Mouse (Mus musculus): ENCODE results near the gene Gm32742. TPM values are rescaled to one million over a fixed set of nuclear protein-coding genes. Genes with fewer than 3 reads are reported as not detected.
A peak's percentile ranks its signal among the peaks of the same experiment; 100 is the strongest.

The Gm32742 gene
- polyA plus RNA-seq, 1 experiment from 2014 or later, result 0.03 TPM

DNA sequence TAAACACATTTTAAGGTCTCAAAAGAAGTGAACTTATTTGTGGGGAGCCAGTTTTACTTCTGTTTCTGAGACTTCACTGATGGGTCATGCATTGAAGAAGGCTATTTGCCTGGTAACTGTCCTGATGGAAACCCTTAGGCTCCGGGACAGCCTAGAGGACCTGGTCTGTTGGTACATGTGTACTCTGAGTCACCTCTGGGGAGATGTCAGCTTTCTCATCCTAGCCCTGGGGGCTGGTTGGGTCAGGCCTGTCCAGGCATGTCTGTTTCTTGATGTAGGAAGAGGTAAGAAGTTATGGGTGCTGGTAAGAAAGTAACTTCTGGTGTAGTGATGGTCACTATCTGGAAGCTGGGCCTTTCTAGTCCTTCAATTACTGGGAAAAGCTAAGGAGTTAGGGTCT lies 10.4 kb upstream of the Gm32742 start:
- Histone ChIP-seq H3K36me3 (no peaks in the 10 kb centered on the region), H3K4me3 (no peak overlapping the region), H3K27me3 (ENCODE audit: insufficient read depth, poor library complexity, severe bottlenecking) (no peaks in the 10 kb centered on the region), H3K27ac (no peak overlapping the region), H3K4me1 (replicated peaks) (no peaks in the 10 kb centered on the region), H3K9me3 (no peaks in the 10 kb centered on the region)
- DNase-seq (ENCODE audit: low spot score), result no peak
- WGBS, result 93% methylated on average over 1 of the region's 1 CpGs

DNA sequence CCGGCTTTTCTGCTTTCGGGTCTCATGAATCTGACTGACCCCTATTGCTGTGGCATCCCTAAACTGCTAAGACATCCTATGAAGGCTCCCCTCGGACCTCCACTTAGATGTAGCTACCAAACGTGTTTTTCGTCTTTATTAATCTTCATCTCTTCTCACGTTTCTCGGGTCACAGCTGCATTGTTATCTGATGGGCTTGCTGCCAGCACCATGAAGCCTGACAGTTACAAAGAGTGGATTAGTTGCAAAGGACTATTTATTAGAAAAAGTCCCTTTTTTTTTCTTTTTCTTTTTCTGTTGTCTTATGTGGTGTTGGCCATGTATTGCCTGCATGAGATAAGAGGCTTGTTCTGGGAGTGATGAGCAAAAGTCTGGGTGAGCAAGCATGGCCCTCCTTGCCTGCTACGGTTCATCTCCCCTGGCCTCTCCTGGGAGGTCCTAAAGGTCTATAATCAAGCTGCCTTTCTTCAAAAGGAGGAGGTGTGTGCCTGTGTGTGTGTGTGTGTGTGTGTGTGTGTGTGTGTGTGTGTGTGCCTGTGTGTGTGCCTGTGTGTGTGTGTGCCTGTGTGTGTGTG lies 9.7 kb upstream of the Gm32742 start:
- DNase-seq (ENCODE audit: low spot score), result no peak
- Histone ChIP-seq H3K27ac (no peak overlapping the region), H3K4me1 (replicated peaks) (no peaks in the 10 kb centered on the region), H3K9me3 (no peaks in the 10 kb centered on the region), H3K4me3 (no peak overlapping the region), H3K27me3 (ENCODE audit: insufficient read depth, poor library complexity, severe bottlenecking) (no peaks in the 10 kb centered on the region), H3K36me3 (no peaks in the 10 kb centered on the region)
- 73% methylated on average over 8 of the region's 8 CpGs for WGBS

DNA sequence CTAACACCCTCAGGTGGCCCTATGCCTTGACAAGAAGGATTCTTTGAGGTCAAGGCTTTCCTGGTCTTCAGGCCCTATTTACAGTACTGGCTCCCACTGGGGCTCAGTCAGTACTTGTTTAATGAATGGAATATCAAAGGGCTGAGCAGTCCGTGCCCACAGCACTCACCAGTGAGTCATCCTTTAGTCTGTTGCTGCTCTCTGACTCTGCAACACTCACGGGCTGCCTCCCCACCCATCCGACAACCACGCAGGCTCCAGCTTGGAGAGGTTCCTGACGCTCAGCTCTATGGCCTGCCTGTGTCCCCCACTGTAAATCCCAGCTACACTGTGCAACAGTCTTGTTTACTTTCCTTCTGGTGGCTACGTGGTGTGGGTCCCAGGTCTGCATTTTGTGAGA lies 5.0 kb upstream of the Gm32742 start:
- 77% methylated on average over 6 of the region's 6 CpGs for WGBS
- H3K27ac ChIP-seq, result no peak overlapping the region
- no peak for DNase-seq (ENCODE audit: low spot score)
- no peaks in the 10 kb centered on the region for H3K27me3 ChIP-seq (ENCODE audit: insufficient read depth, poor library complexity, severe bottlenecking)
- H3K36me3 ChIP-seq, result no peaks in the 10 kb centered on the region
- H3K4me1 ChIP-seq (replicated peaks), result peaks cover 3% of the 10 kb centered on the region
- H3K9me3 ChIP-seq, result no peaks in the 10 kb centered on the region
- no peak overlapping the region for H3K4me3 ChIP-seq

DNA sequence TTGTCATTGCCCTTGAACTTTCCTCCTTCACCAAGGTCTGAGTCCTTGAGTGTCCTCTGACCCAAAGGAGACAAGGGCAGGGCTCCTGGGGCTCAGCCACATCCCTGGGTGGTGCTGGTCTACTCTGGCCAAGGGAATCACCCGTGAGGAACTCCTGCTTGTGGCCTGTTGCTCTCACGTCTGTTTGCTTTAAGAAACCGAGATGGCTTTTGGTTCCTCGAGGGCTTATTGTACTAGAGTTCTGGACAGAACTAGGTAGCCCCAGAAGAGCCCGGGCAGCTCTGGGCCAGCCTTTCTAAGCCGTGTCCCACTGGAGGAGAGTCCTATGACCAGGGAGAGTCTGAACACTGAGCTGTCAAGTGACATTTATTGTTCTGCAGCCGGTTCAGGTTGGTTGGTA lies 3.8 kb upstream of the Gm32742 start:
- Histone ChIP-seq H3K4me3 (no peak overlapping the region), H3K4me1 (replicated peaks) (peaks cover 3% of the 10 kb centered on the region), H3K27ac (no peak overlapping the region), H3K27me3 (ENCODE audit: insufficient read depth, poor library complexity, severe bottlenecking) (no peaks in the 10 kb centered on the region), H3K36me3 (no peaks in the 10 kb centered on the region), H3K9me3 (no peaks in the 10 kb centered on the region)
- 84% methylated on average over 7 of the region's 7 CpGs for WGBS
- DNase-seq (ENCODE audit: low spot score), result no peak

GRCm38 (mm10) chr9:51168698-51169097 lies 3.4 kb upstream of the Gm32742 start:
- peaks cover 3% of the 10 kb centered on the region for H3K4me1 ChIP-seq (replicated peaks)
- WGBS, result 74% methylated on average over 5 of the region's 5 CpGs
- H3K27ac ChIP-seq, result no peak overlapping the region
- no peaks in the 10 kb centered on the region for H3K9me3 ChIP-seq
- no peak overlapping the region for H3K4me3 ChIP-seq
- no peaks in the 10 kb centered on the region for H3K27me3 ChIP-seq (ENCODE audit: insufficient read depth, poor library complexity, severe bottlenecking)
- no peaks in the 10 kb centered on the region for H3K36me3 ChIP-seq
- no peak for DNase-seq (ENCODE audit: low spot score)

GRCm38 (mm10) chr9:51167954-51168353 lies 2.6 kb upstream of the Gm32742 start:
- peaks cover 3% of the 10 kb centered on the region for H3K4me1 ChIP-seq (replicated peaks)
- H3K27ac ChIP-seq, result no peak overlapping the region
- 63% methylated on average over 11 of the region's 11 CpGs for WGBS
- H3K27me3 ChIP-seq (ENCODE audit: insufficient read depth, poor library complexity, severe bottlenecking), result no peaks in the 10 kb centered on the region
- no peaks in the 10 kb centered on the region for H3K36me3 ChIP-seq
- H3K4me3 ChIP-seq, result no peak overlapping the region
- H3K9me3 ChIP-seq, result no peaks in the 10 kb centered on the region
- DNase-seq (ENCODE audit: low spot score), result no peak

GRCm38 (mm10) chr9:51163989-51164388 lies 1.3 kb downstream of the Gm32742 start:
- DNase-seq (ENCODE audit: low spot score), result no peak
- Histone ChIP-seq H3K9me3 (no peaks in the 10 kb centered on the region), H3K4me1 (replicated peaks) (peaks cover 3% of the 10 kb centered on the region), H3K27ac (no peak overlapping the region), H3K4me3 (no peak overlapping the region), H3K36me3 (no peaks in the 10 kb centered on the region), H3K27me3 (ENCODE audit: insufficient read depth, poor library complexity, severe bottlenecking) (peaks cover 12% of the 10 kb centered on the region; the same call in 1 of the 2 replicates)
- 88% methylated on average over 5 of the region's 5 CpGs for WGBS

GRCm38 (mm10) chr9:51161771-51162388 lies 3.4 kb downstream of the Gm32742 start:
- Histone ChIP-seq H3K27ac (no peak overlapping the region), H3K4me1 (replicated peaks) (no peaks in the 10 kb centered on the region), H3K9me3 (no peaks in the 10 kb centered on the region), H3K4me3 (no peak overlapping the region), H3K27me3 (ENCODE audit: insufficient read depth, poor library complexity, severe bottlenecking) (peaks cover 12% of the 10 kb centered on the region; the same call in 1 of the 2 replicates), H3K36me3 (no peaks in the 10 kb centered on the region)
- 27% methylated on average over 4 of the region's 4 CpGs for WGBS
- DNase-seq (ENCODE audit: low spot score), result peak; percentile 80

DNA sequence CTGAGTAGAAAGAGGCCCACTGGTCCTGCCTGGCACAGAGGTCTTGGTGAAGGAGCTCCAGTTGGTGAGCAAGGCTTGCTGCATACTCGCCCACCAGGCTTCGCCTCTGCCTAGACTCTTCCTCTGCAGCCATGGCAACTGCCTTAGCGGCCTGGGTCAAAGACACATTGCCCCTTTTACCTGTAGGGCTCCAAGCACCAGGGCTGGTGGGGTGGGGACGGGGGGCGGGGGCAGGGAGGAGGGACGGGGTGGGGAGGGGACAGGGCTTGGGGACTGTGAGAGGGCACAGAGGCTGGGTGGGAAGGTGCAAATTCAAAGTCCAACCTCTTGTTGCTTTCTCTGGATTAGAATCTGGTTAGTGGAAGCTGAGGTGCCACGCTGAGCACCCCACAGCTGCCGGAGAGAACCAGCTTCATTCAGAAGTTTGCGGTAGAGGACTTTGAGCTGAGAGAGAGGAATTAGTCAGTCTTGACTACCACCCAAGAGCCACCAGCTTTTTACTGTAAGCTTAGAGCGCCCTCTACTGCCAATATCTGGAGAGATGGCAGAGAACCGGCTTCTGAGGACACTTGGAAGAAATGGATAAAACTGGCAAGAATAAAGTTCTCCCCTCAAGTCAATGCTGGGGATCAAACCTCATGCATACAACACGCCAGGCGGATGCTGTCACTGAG lies 13.1 kb downstream of the Gm32742 start:
- Histone ChIP-seq H3K36me3 (no peaks in the 10 kb centered on the region), H3K4me3 (peak overlapping the region; percentile 21; the same call in 1 of the 2 replicates), H3K9me3 (no peaks in the 10 kb centered on the region), H3K27me3 (ENCODE audit: insufficient read depth, poor library complexity, severe bottlenecking) (no peaks in the 10 kb centered on the region; the same call in 1 of the 2 replicates), H3K4me1 (replicated peaks) (peaks cover 9% of the 10 kb centered on the region), H3K27ac (0 out of 2 replicates have a peak overlapping the region, but pooled peaks have one; percentile 2)
- DNase-seq (ENCODE audit: low spot score), result peak; percentile 72
- WGBS, result 19% methylated on average over 13 of the region's 13 CpGs

DNA sequence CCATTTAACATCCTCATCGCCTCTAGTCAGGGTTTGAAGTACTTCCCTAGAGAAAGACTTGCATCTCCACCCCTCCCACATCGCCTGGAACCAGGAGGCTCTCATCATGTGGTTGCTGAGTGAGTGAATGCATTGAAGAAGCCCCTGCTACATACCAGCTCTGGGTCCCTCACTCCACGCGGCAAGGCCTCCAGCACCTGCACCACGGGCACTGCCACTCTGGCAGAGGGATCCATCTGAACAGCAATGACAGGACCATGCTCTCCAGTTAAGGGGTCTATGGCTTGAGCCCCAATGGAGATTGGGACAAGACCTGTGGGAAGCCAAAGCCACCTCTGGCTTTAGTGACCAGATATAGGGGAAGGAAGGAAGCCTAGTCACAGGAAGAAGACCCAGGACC lies 18.0 kb downstream of the Gm32742 start:
- Histone ChIP-seq H3K36me3 (no peaks in the 10 kb centered on the region), H3K27ac (no peak overlapping the region), H3K4me3 (no peak overlapping the region), H3K9me3 (no peaks in the 10 kb centered on the region), H3K27me3 (ENCODE audit: insufficient read depth, poor library complexity, severe bottlenecking) (no peaks in the 10 kb centered on the region; the same call in 1 of the 2 replicates), H3K4me1 (replicated peaks) (peaks cover 8% of the 10 kb centered on the region)
- WGBS, result 88% methylated on average over 5 of the region's 5 CpGs
- no peak for DNase-seq (ENCODE audit: low spot score)

GRCm38 (mm10) chr9:51146496-51146895 lies 18.8 kb downstream of the Gm32742 start:
- no peak overlapping the region for H3K4me3 ChIP-seq
- H3K4me1 ChIP-seq (replicated peaks), result 0 out of 2 replicates have a peak, but pooled peaks cover 2% of the 10 kb centered on the region
- no peaks in the 10 kb centered on the region; the same call in 1 of the 2 replicates for H3K27me3 ChIP-seq (ENCODE audit: insufficient read depth, poor library complexity, severe bottlenecking)
- no peaks in the 10 kb centered on the region for H3K36me3 ChIP-seq
- H3K9me3 ChIP-seq, result no peaks in the 10 kb centered on the region
- WGBS, result 92% methylated on average over 4 of the region's 4 CpGs
- DNase-seq (ENCODE audit: low spot score), result no peak
- no peak overlapping the region for H3K27ac ChIP-seq

GRCm38 (mm10) chr9:51144218-51144617 lies 21.1 kb downstream of the Gm32742 start:
- H3K4me1 ChIP-seq (replicated peaks), result 0 out of 2 replicates have a peak, but pooled peaks cover 2% of the 10 kb centered on the region
- no peak overlapping the region for H3K4me3 ChIP-seq
- no peak overlapping the region for H3K27ac ChIP-seq
- WGBS, result 73% methylated on average over 6 of the region's 6 CpGs
- DNase-seq (ENCODE audit: low spot score), result no peak
- H3K9me3 ChIP-seq, result no peaks in the 10 kb centered on the region
- no peaks in the 10 kb centered on the region for H3K27me3 ChIP-seq (ENCODE audit: insufficient read depth, poor library complexity, severe bottlenecking)
- H3K36me3 ChIP-seq, result no peaks in the 10 kb centered on the region

DNA sequence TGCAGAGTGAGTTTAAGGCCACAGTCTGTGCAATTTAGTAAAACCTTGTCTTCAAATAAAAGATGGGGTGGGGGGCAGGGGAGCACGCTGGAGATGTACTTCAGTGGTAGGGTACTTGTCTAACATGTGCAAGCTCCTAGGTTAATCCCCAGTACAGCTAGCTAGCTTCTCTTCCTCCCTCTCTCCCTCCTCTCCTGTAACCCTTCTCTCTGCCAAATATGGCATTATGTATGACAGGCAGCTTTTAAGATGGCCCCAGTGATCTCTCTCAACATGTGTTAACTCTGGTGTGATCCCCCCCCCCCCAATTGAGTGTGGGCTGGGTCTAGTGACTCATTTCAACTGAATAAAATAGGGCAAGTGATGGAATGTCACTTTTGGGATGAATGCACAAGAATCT lies 21.9 kb downstream of the Gm32742 start:
- no peak for DNase-seq (ENCODE audit: low spot score)
- WGBS, result 89% methylated on average over 1 of the region's 1 CpGs
- Histone ChIP-seq H3K27ac (no peak overlapping the region), H3K9me3 (no peaks in the 10 kb centered on the region), H3K36me3 (no peaks in the 10 kb centered on the region), H3K4me1 (replicated peaks) (no peaks in the 10 kb centered on the region), H3K27me3 (ENCODE audit: insufficient read depth, poor library complexity, severe bottlenecking) (no peaks in the 10 kb centered on the region), H3K4me3 (no peak overlapping the region)
